Mouse (Mus musculus) C2C12 (cell line): Measurements from ENCODE around the gene Srrm3.

ENCODE experiments used
- CTCF ChIP-seq: IDR thresholded peaks from one replicate; pipeline ENCODE4 v1.5.1; 2011; ENCODE audit not compliant: control insufficient read depth, insufficient read depth, insufficient read length
- FOSL1 ChIP-seq: IDR thresholded peaks from one replicate; pipeline ENCODE4 v1.8.0; 2011; ENCODE audit warnings: mild to moderate bottlenecking, low read length; ENCODE audit not compliant: poor library complexity, insufficient read depth, severe bottlenecking

- TF ChIP-seq FOSL1: no peak
- no peak for TF ChIP-seq CTCF
Observed at GRCm38 (mm10) chr5:135870505-135870904, 63.8 kb downstream of the Srrm3 start.
